Mouse (Mus musculus) forebrain, embryonic 13.5 days (tissue): Measurements from ENCODE around the gene Atxn10. TPM values are rescaled to one million over a fixed set of nuclear protein-coding genes. Genes with fewer than 3 reads are reported as not detected.

ENCODE experiments used
- ATAC-seq: fragments of 200-750 bp; cut with Nextera tagmentation; 2 replicates; pipeline ENCODE4 v1.8.0; 2017
- H3K27ac ChIP-seq: fragments of 300-500 bp; sonication (generic); 2 replicates; pipeline ENCODE4 v1.5.1; 2015; ENCODE audit warnings: inconsistent platforms, mild to moderate bottlenecking, moderate library complexity
- H3K27me3 ChIP-seq: fragments of 300-500 bp; sonication (generic); 2 replicates; pipeline ENCODE4 v1.6.1; 2015; ENCODE audit warnings: mild to moderate bottlenecking, inconsistent platforms
- H3K36me3 ChIP-seq: fragments of 300-500 bp; sonication (generic); 2 replicates; pipeline ENCODE4 v1.6.1; 2015; ENCODE audit warnings: mild to moderate bottlenecking, inconsistent platforms; ENCODE audit not compliant: poor library complexity, severe bottlenecking
- H3K4me1 ChIP-seq: fragments of 300-500 bp; sonication (generic); 2 replicates; pipeline ENCODE4 v1.6.1; 2015; ENCODE audit warnings: inconsistent platforms
- H3K4me2 ChIP-seq: fragments of 300-500 bp; sonication (generic); 2 replicates; pipeline ENCODE4 v1.6.1; 2015; ENCODE audit warnings: inconsistent platforms, mild to moderate bottlenecking, moderate library complexity
- H3K4me3 ChIP-seq: fragments of 300-500 bp; sonication (generic); 2 replicates; pipeline ENCODE4 v1.5.1; 2015; ENCODE audit warnings: mild to moderate bottlenecking, inconsistent platforms
- H3K9ac ChIP-seq: fragments of 300-500 bp; sonication (generic); 2 replicates; pipeline ENCODE4 v1.6.1; 2015; ENCODE audit warnings: mild to moderate bottlenecking, inconsistent platforms
- H3K9me3 ChIP-seq: fragments of 300-500 bp; sonication (generic); replicated peaks from 2 replicates; pipeline ENCODE4 v1.6.1; 2016; ENCODE audit warnings: inconsistent platforms
- WGBS: fragments of 180-500 bp; shearing (Covaris S2); methylation state at CpG from one replicate; pipeline ENCODE4 v1.1.7; 2015; 5-methylcytosine and 5-hydroxymethylcytosine counted together
- polyA plus RNA-seq: library from polyadenylated mRNA; unstranded; fragments of >200 nt; fragmentation: Nextera tagmentation; extraction: Ambion mirVana; gene quantifications from 2 replicates; pipeline ENCODE4 v1.2.1, GENCODE M21; 2015

The Atxn10 gene
- polyA plus RNA-seq, 1 experiment from 2014 or later, result 465 TPM

GRCm38 (mm10) chr15:85337979-85338378, 1.9 kb downstream of the Atxn10 start:
- Histone ChIP-seq H3K9ac (no peak overlapping the region), H3K27ac (no peak overlapping the region), H3K4me2 (peak overlapping the region; percentile 85), H3K36me3 (0 out of 2 replicates have a peak, but pooled peaks cover 2% of the 10 kb centered on the region), H3K4me1 (peaks cover 31% of the 10 kb centered on the region), H3K27me3 (no peaks in the 10 kb centered on the region), H3K4me3 (0 out of 2 replicates have a peak overlapping the region, but pooled peaks have one; percentile 98), H3K9me3 (no peaks in the 10 kb centered on the region)
- ATAC-seq, result no peak
- 90% methylated on average over 5 of the region's 5 CpGs for WGBS

- H3K9me3 ChIP-seq, result no peaks in the 10 kb centered on the region
- ATAC-seq, result no peak
Measured at GRCm38 (mm10) chr15:85342246-85342645, 6.2 kb downstream of the Atxn10 start.

GRCm38 (mm10) chr15:85344673-85345072, 8.6 kb downstream of the Atxn10 start:
- no peak overlapping the region for H3K4me3 ChIP-seq
- no peaks in the 10 kb centered on the region for H3K27me3 ChIP-seq
- no peak for ATAC-seq
- no peak overlapping the region for H3K9ac ChIP-seq
- no peaks in the 10 kb centered on the region for H3K9me3 ChIP-seq
- H3K4me2 ChIP-seq, result no peak overlapping the region
- 72% methylated on average over 2 of the region's 2 CpGs for WGBS
- H3K36me3 ChIP-seq, result peaks cover 9% of the 10 kb centered on the region
- no peaks in the 10 kb centered on the region for H3K4me1 ChIP-seq
- no peak overlapping the region for H3K27ac ChIP-seq

More at GRCm38 (mm10) chr15:85342246-85342645, 6.2 kb downstream of the Atxn10 start:
- Histone ChIP-seq H3K4me2 (no peak overlapping the region), H3K4me1 (peaks cover 21% of the 10 kb centered on the region), H3K4me3 (no peak overlapping the region), H3K9ac (no peak overlapping the region), H3K27me3 (no peaks in the 10 kb centered on the region), H3K36me3 (peaks cover 11% of the 10 kb centered on the region), H3K27ac (no peak overlapping the region)
- 96% methylated on average over 2 of the region's 2 CpGs for WGBS

DNA sequence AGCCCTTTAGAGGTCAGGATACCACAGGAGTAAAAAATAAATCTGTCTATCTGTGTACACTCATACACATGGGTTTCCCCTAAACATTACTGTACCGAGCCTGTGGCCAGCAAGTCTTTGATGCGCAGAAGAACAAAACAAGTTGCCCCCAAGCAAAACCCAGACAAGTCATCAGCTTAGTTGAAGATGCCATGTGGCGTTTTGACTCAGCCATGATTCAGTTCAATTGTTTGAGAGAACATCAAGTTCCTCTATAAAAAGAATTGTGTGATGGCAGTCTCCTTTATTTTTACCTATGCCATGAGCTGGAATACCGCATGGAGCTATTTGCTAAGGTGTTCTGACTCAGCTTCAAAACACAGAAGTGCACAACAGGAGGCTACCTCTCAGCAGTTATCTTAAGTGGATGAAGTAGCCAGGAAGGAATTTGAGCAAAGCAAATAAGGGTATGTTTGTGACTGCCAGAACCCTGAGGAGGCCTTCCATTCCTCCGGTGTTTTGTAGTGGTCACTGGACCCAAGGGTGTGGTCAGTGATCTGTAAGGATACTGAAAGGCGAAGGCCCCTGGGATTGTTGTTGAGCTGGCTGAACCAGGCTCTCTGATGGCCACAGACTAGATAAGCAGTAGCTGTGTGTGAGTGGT, 11.1 kb downstream of the Atxn10 start:
- Histone ChIP-seq H3K36me3 (peaks cover 9% of the 10 kb centered on the region), H3K4me2 (no peak overlapping the region), H3K9ac (no peak overlapping the region), H3K27ac (no peak overlapping the region), H3K9me3 (no peaks in the 10 kb centered on the region), H3K4me3 (no peak overlapping the region), H3K4me1 (peaks cover 1% of the 10 kb centered on the region; the same call in 1 of the 2 replicates), H3K27me3 (no peaks in the 10 kb centered on the region)
- WGBS, result 91% methylated on average over 6 of the region's 6 CpGs
- no peak for ATAC-seq

DNA sequence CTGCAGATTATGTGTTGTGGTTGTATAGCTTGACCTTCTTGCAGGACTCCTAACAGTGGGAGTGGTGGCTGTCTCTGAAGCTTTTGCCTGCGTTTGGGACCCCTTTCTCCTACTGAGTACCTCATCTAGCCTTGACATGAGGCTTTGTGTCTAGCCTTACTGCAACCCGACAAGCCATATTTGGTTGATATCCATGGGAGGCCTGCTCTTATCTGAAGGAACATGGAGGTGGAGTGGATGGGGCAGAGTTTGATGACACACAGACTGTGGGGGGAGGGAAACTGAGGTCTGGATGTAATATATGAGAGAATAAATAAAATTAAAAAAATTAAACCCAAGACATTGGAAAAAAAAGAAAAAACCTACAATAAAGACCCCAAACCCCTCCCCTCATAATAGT, 14.1 kb downstream of the Atxn10 start:
- H3K27me3 ChIP-seq, result no peaks in the 10 kb centered on the region
- no peak for ATAC-seq
- no peak overlapping the region for H3K4me3 ChIP-seq
- H3K27ac ChIP-seq, result no peak overlapping the region
- 85% methylated on average over 2 of the region's 2 CpGs for WGBS
- no peak overlapping the region for H3K9ac ChIP-seq
- no peaks in the 10 kb centered on the region for H3K9me3 ChIP-seq
- peaks cover 7% of the 10 kb centered on the region; the same call in 1 of the 2 replicates for H3K4me1 ChIP-seq
- peaks cover 8% of the 10 kb centered on the region for H3K36me3 ChIP-seq
- H3K4me2 ChIP-seq, result no peak overlapping the region

- Histone ChIP-seq H3K36me3 (peaks cover under 1% of the 10 kb centered on the region; the same call in 1 of the 2 replicates), H3K4me1 (peaks cover 14% of the 10 kb centered on the region; the same call in 1 of the 2 replicates), H3K27ac (no peak overlapping the region), H3K9ac (no peak overlapping the region), H3K9me3 (no peaks in the 10 kb centered on the region), H3K4me2 (no peak overlapping the region), H3K4me3 (no peak overlapping the region), H3K27me3 (no peaks in the 10 kb centered on the region)
- 91% methylated on average over 9 of the region's 9 CpGs for WGBS
- no peak for ATAC-seq
Measured at GRCm38 (mm10) chr15:85354060-85354459, 18.0 kb downstream of the Atxn10 start.

- ATAC-seq, result no peak
Measured at GRCm38 (mm10) chr15:85356112-85356511, 20.1 kb downstream of the Atxn10 start.

DNA sequence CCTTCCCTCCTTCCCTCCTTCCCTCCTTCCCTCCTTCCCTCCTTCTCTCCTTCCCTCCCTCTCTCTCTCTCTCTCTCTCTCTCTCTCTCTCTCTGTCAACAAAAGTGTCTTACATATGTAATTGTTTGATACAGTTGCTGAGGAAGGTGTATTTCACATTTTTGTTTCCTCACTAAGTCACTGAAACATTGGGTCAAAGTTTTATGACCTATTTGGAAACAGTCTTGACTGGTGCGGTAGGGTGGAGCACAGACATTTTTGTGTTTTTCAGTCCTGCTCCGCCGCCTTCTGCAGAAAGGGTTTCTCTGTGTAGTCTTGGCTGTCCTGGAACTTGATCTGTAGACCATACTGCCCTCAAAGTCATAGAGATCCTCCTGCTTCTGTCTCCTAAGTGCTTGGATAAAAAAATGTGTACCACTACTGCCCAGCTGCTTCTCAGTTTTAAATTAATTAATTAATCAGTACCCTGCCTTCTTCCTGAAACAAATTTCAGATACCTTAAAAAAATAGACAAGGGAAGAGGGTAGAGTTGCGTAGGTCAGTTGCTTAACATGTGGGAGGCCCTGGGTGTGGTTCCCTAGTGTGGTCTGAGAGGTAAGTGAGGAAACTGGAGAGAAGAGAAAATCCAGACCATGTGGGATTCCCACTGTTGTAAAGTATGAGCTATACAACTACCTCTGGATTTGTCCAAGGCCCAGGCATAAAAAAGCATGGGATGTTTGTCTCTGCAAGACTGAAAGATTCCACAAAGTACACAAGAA, 21.6 kb downstream of the Atxn10 start:
- peaks cover 32% of the 10 kb centered on the region for H3K36me3 ChIP-seq
- no peaks in the 10 kb centered on the region for H3K27me3 ChIP-seq
- H3K4me3 ChIP-seq, result no peak overlapping the region
- no peak overlapping the region for H3K27ac ChIP-seq
- 95% methylated on average over 4 of the region's 4 CpGs for WGBS
- no peaks in the 10 kb centered on the region for H3K9me3 ChIP-seq
- no peak overlapping the region for H3K9ac ChIP-seq
- H3K4me2 ChIP-seq, result no peak overlapping the region
- H3K4me1 ChIP-seq, result 0 out of 2 replicates have a peak, but pooled peaks cover 8% of the 10 kb centered on the region
- no peak for ATAC-seq

More at GRCm38 (mm10) chr15:85356112-85356511, 20.1 kb downstream of the Atxn10 start:
- Histone ChIP-seq H3K36me3 (peaks cover 17% of the 10 kb centered on the region), H3K27me3 (no peaks in the 10 kb centered on the region), H3K4me2 (no peak overlapping the region), H3K9me3 (no peaks in the 10 kb centered on the region), H3K4me1 (peaks cover 14% of the 10 kb centered on the region; the same call in 1 of the 2 replicates), H3K4me3 (no peak overlapping the region), H3K9ac (no peak overlapping the region), H3K27ac (no peak overlapping the region)
- whole genome bisulfite sequencing, result 89% methylated on average over 6 of the region's 6 CpGs

DNA sequence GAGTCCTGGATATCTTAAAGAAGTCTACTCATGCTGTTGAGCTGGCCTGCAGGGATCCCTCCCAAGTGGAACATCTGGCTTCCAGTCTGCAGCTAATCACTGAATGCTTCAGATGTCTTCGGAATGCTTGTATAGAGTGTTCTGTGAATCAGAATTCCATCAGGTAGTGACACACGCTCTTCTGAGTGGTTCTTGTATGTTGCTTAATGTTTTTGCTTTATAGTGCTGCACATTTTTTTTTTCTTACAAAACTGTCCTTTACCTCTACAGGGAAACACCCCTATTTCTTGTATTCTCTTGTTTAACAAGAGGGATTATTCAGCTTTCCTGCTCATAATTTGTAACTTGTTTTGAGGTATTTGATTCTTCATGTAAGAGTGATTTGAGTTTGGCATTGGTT, 23.4 kb downstream of the Atxn10 start:
- no peak overlapping the region for H3K9ac ChIP-seq
- H3K27ac ChIP-seq, result no peak overlapping the region
- peaks cover 48% of the 10 kb centered on the region for H3K36me3 ChIP-seq
- no peak for ATAC-seq
- WGBS, result 90% methylated on average over 2 of the region's 2 CpGs
- H3K9me3 ChIP-seq, result no peaks in the 10 kb centered on the region
- no peak overlapping the region for H3K4me2 ChIP-seq
- H3K4me1 ChIP-seq, result 0 out of 2 replicates have a peak, but pooled peaks cover 7% of the 10 kb centered on the region
- no peaks in the 10 kb centered on the region for H3K27me3 ChIP-seq
- no peak overlapping the region for H3K4me3 ChIP-seq

DNA sequence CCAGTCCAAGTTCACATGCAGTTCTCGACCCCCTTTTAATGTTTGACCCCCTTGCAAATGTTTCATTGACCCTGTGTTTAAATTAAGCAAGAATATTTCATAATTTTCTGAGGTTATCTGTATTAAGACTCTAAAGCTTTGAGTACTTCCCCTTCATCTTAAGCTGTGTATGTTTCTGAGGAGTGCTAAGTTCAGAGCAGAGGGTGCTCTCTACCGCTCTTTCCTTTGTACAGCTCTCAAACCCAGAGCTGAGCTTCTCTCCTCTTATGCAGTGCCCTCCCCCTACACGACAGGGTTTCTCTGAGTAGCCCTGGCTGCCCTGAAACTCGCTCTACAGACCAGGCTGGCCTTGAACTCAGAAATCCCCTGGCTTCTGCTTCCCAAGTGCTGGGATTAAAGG, 23.9 kb downstream of the Atxn10 start:
- no peak overlapping the region for H3K4me3 ChIP-seq
- H3K4me1 ChIP-seq, result 0 out of 2 replicates have a peak, but pooled peaks cover 7% of the 10 kb centered on the region
- 90% methylated on average over 4 of the region's 4 CpGs for WGBS
- H3K36me3 ChIP-seq, result peaks cover 52% of the 10 kb centered on the region
- no peak overlapping the region for H3K27ac ChIP-seq
- ATAC-seq, result no peak
- H3K27me3 ChIP-seq, result no peaks in the 10 kb centered on the region
- H3K9me3 ChIP-seq, result no peaks in the 10 kb centered on the region
- H3K4me2 ChIP-seq, result no peak overlapping the region
- no peak overlapping the region for H3K9ac ChIP-seq

DNA sequence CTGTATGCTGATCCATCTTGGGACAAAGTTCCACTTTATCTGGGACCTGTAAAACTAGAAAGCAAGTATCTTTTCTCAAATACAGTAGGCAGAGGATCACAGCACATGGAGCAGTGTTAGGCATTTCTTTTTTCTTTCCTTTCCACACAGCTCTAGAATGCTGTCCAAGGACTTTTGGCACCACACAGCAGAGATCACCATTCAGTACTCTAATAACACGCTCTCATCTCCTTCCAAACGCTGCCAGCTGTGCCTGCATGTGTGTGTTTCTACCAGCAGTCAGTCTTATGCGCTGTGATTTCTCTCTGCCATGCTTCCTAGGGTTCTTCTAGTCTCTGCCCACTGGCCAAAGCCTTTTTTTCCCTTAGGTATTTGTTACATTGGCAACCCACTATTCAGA, 28.3 kb downstream of the Atxn10 start:
- 94% methylated on average over 3 of the region's 3 CpGs for WGBS

DNA sequence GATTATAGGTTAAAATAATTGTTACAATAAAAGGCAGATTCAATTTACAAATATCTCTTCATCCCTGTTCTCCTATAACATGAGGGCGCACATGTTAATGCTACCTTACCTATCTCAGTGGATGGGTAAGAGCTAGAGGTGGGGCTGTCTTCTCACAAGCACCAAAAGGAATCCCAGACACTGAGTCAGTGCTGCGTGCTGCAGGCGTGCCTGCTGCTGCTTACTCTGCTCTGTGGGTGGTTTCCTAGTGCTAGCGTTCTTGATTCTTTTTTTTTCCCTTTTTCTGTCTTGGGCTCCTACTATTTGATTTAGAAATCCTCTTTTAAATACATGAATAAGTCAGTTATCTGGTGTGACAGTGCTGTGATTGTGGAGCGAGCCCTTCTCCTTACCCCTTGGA, 30.9 kb downstream of the Atxn10 start:
- 81% methylated on average over 5 of the region's 5 CpGs for WGBS
- no peak overlapping the region for H3K9ac ChIP-seq
- H3K4me1 ChIP-seq, result no peaks in the 10 kb centered on the region
- no peak overlapping the region for H3K4me3 ChIP-seq
- H3K27ac ChIP-seq, result no peak overlapping the region
- H3K9me3 ChIP-seq, result no peaks in the 10 kb centered on the region
- H3K27me3 ChIP-seq, result no peaks in the 10 kb centered on the region
- H3K36me3 ChIP-seq, result peaks cover 56% of the 10 kb centered on the region
- no peak for ATAC-seq
- no peak overlapping the region for H3K4me2 ChIP-seq

More for the DNA sequence above, 28.3 kb downstream of the Atxn10 start:
- no peak overlapping the region for H3K27ac ChIP-seq
- H3K36me3 ChIP-seq, result peaks cover 78% of the 10 kb centered on the region
- no peaks in the 10 kb centered on the region for H3K4me1 ChIP-seq
- H3K4me3 ChIP-seq, result no peak overlapping the region
- H3K9ac ChIP-seq, result no peak overlapping the region
- no peak for ATAC-seq
- no peak overlapping the region for H3K4me2 ChIP-seq
- no peaks in the 10 kb centered on the region for H3K9me3 ChIP-seq
- H3K27me3 ChIP-seq, result no peaks in the 10 kb centered on the region
